Mouse (Mus musculus) lung, adult 2 months (tissue): ENCODE results near the gene Gm9117. TPM values are rescaled to one million over a fixed set of nuclear protein-coding genes. Genes with fewer than 3 reads are reported as not detected.
"Not testable (repeated sequence)": the region's sequence is repeated elsewhere in the genome, so short reads cannot be mapped to it uniquely, and the experiment has no call there.

ENCODE experiments used
- DNase-seq: peaks from one replicate; pipeline ENCODE4 v3.0.0; 2022
- H3K4me1 ChIP-seq: fragments of 200-500 bp; 2 replicates; pipeline ENCODE4 v1.6.1; 2011; ENCODE audit warnings: low read length; ENCODE audit not compliant: control insufficient read depth, insufficient read depth
- H3K4me3 ChIP-seq: fragments of 200-500 bp; replicated peaks from 2 replicates; pipeline ENCODE3; 2011; ENCODE audit warnings: low read depth, mild to moderate bottlenecking, control low read depth, low read length; ENCODE audit errors: extremely low read depth
- WGBS: fragments of 180-500 bp; shearing (Covaris S2); methylation state at CpG from one replicate; pipeline ENCODE4 v1.1.7; 2018; 5-methylcytosine and 5-hydroxymethylcytosine counted together
- polyA plus RNA-seq: library from polyadenylated mRNA; depleted of rRNA; stranded (reverse); fragments of >200 nt; gene quantifications from 2 replicates; pipeline ENCODE4 v1.2.3, GENCODE M21; 2012; rRNA removed

Gene Gm9117
- not detected in 2 replicates for polyA plus RNA-seq

DNA sequence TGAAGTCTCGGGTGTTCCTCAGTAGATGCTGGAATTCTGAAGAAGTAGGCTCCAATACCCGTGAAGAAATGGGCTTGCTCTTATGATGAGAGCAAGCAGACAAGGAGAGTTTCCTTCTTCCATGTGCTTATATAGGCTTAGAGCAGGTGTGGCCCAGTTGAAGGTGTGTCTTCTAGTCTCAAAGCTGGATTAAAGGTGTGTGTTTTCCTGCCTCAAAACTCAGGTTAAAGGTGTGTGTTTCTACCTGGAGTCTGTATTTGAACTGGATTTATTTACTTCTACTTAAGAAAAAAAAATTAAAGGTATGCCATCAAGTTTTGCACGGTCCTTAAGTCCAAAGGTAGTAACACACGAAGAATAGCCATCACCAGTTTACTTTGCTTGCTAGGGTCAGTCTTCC is at the start of gene Gm9117:
Gene Gm9117 (minus strand): TSS at position 101 of the 400 bp plus-strand sequence.
- not testable (repeated sequence) for H3K4me1 ChIP-seq, DNase-seq
- WGBS = 63% methylated on average over 4 of the region's 4 CpGs

DNA sequence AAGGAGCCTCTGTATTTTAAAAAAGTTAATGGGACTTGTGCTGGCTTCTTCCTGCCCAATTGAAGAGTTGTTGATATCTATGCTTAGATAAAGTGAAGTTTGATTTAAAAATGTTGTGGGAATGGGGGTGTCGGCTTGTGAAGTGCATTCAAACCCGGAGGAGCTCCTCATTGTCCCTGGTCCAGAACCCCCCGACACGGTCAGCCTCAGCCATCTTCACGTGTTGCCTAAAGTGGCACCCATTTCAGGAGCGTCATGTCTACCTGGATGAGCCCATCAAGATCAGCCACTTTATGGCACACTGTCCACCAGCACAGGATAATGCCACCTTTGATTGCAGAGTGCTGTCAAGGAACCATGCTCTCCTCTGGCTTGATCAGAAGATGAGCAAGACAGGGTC is 25.6 kb upstream of the Gm9117 start:
- not testable (repeated sequence) for DNase-seq, H3K4me3 ChIP-seq, H3K4me1 ChIP-seq
- WGBS = 83% methylated on average over 6 of the region's 6 CpGs

More for the DNA sequence above, at the start of gene Gm9117:
- not testable (repeated sequence) for H3K4me3 ChIP-seq

DNA sequence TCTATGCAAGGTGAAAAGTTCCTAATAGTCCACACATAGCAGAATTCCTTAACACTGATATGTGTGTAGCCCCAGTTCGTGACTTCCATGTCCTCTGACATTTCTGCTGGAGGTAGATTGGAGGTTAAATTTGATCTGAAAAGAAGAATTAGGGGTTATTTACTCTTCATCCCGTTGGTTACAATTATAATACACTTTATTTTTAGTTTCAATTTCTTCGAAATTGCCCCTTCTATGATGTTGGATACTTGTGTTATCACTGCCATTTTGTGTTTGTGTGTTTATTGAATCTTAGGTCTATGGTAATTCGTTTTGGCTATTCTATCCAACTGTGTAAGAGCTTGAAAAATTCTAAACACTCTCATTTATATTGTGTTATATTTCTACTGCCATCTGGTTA is 17.9 kb upstream of the Gm9117 start, which contains the start of gene Tdpoz5:
Gene Tdpoz5 (minus strand): TSS at position 101 of the 400 bp plus-strand sequence.
- not testable (repeated sequence) for H3K4me3 ChIP-seq, DNase-seq, H3K4me1 ChIP-seq
- WGBS = 58% methylated on average over 3 of the region's 4 CpGs

DNA sequence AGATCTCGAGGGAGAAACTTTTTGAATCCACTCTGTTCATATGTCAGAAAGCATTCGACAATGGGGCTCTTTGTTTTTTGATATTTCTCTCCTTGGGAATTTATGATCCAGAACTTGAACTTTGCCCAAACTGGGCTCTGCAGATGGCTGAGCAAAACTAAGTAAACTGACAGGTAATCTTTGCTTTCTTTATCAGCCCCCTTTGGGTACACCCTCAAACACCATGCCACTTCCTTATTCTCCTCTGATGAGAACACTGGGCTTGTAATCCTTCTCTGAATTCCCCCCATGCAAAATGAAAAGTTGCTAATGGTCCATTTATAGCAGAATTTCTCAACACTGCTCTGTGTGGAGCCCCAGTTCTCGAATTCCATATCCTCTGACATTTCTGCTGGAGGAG is 5.0 kb downstream of the Gm9117 start:
- not testable (repeated sequence) for H3K4me1 ChIP-seq, DNase-seq, H3K4me3 ChIP-seq
- 40% methylated on average over 1 of the region's 3 CpGs for WGBS

Other genes with a start within 250 kb of the Gm9117 start
- not detected in 2 replicates for gene Gm5773, start 170.5 kb downstream of the Gm9117 start, polyA plus RNA-seq
- not detected in 2 replicates for gene Tdpoz4, start 147.1 kb downstream of the Gm9117 start, polyA plus RNA-seq
- not detected in 2 replicates for gene Tdpoz3, start 117.5 kb downstream of the Gm9117 start, polyA plus RNA-seq
- not detected in 2 replicates for gene Tdpoz5, start 17.8 kb upstream of the Gm9117 start, polyA plus RNA-seq
- not detected in 2 replicates for gene Gm9125, start 111.3 kb upstream of the Gm9117 start, polyA plus RNA-seq
- gene Gm10697, start 129.1 kb upstream of the Gm9117 start, polyA plus RNA-seq = not detected in 2 replicates
- not detected in 2 replicates for gene Gm10696, start 234.7 kb upstream of the Gm9117 start, polyA plus RNA-seq